Comparison of ENCODE assay signal across 7 mouse cellular contexts in the genomic region with DNA sequence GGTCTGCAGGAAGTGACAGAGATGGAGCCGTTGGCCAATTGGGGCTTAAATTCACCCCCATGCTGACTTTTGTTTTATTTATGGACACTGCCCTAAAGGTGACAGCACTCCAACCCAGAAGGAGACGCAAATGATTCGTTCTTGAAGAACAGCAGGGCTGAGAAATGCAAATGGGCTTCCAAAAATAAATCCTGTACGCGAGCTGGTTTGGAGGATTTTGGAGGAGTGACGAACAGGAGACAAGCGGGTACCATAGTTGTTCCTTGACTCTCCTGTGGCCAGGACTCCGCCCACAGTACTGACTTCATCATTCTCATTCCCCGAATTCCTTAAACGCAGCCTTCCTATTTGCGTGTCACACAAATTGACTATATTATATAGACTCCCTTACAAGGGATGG.
"Had no signal": no experiment of that assay in that cellular context is flagged by ENCODE, and none has a peak within 500 bp of the region (broad histone marks: within the 10 kb centered on the region; RNA-seq: fewer than 3 reads in every experiment).

No protein-coding gene starts in this region.

- DNase-seq: kidney, postnatal 14 days; left cerebral cortex, postnatal 4 days; lung, adult 18-20 months; right cerebral cortex, postnatal 4 days; spleen, adult 18-20 months; thymus, adult 18-20 months; thymus, postnatal 25 days had no signal
